Mouse (Mus musculus): Measurements from ENCODE around the gene Gm14569. TPM values are rescaled to one million over a fixed set of nuclear protein-coding genes. Genes with fewer than 3 reads are reported as not detected.

The Gm14569 gene
- polyA plus RNA-seq, 1 experiment from 2014 or later, result not detected

GRCm38 (mm10) chrX:36487996-36488395 lies 3.6 kb downstream of the Gm14569 start:
- DNase-seq (ENCODE audit: low spot score), result no peak
- 37% methylated on average over 7 of the region's 7 CpGs for WGBS
- Histone ChIP-seq H3K27ac (ENCODE audit: low read depth, low read length) (no peak overlapping the region), H3K9ac (ENCODE audit: low read depth, low read length) (no peak overlapping the region), H3K9me3 (ENCODE audit: control insufficient read depth, low read length) (no peaks in the 10 kb centered on the region), H3K4me3 (ENCODE audit: low read depth, low read length) (no peak overlapping the region), H3K27me3 (replicated peaks; ENCODE audit: control insufficient read depth, insufficient read depth, low read length) (no peaks in the 10 kb centered on the region), H3K4me1 (replicated peaks; ENCODE audit: control insufficient read depth, insufficient read depth, low read length) (no peaks in the 10 kb centered on the region), H3K4me2 (no peak overlapping the region), H3K36me3 (ENCODE audit: control insufficient read depth, insufficient read depth, low read length) (no peaks in the 10 kb centered on the region)
- no peak for ATAC-seq (replicated peaks; ENCODE audit: low FRiP score)

- 49% methylated on average over 3 of the region's 3 CpGs for WGBS
- H3K4me3 ChIP-seq (ENCODE audit: low read depth, low read length), result no peak overlapping the region
- no peak for DNase-seq (ENCODE audit: low spot score)
- no peak for ATAC-seq (replicated peaks; ENCODE audit: low FRiP score)
- no peaks in the 10 kb centered on the region for H3K9me3 ChIP-seq (ENCODE audit: control insufficient read depth, low read length)
- H3K4me1 ChIP-seq (replicated peaks; ENCODE audit: control insufficient read depth, insufficient read depth, low read length), result no peaks in the 10 kb centered on the region
- no peaks in the 10 kb centered on the region for H3K36me3 ChIP-seq (ENCODE audit: control insufficient read depth, insufficient read depth, low read length)
- H3K27ac ChIP-seq (ENCODE audit: low read depth, low read length), result no peak overlapping the region
- no peaks in the 10 kb centered on the region for H3K27me3 ChIP-seq (replicated peaks; ENCODE audit: control insufficient read depth, insufficient read depth, low read length)
- no peak overlapping the region for H3K9ac ChIP-seq (ENCODE audit: low read depth, low read length)
- no peak overlapping the region for H3K4me2 ChIP-seq
These were observed 16.8 kb downstream of the Gm14569 start for GRCm38 (mm10) chrX:36474873-36475272.

- DNase-seq (ENCODE audit: low spot score) (no peak), ATAC-seq (replicated peaks; ENCODE audit: low FRiP score) (no peak)
- Histone ChIP-seq H3K9me3 (ENCODE audit: control insufficient read depth, low read length) (no peaks in the 10 kb centered on the region), H3K4me2 (no peak overlapping the region), H3K27ac (ENCODE audit: low read depth, low read length) (no peak overlapping the region), H3K4me3 (ENCODE audit: low read depth, low read length) (no peak overlapping the region), H3K4me1 (replicated peaks; ENCODE audit: control insufficient read depth, insufficient read depth, low read length) (no peaks in the 10 kb centered on the region), H3K27me3 (replicated peaks; ENCODE audit: control insufficient read depth, insufficient read depth, low read length) (no peaks in the 10 kb centered on the region), H3K9ac (ENCODE audit: low read depth, low read length) (no peak overlapping the region), H3K36me3 (ENCODE audit: control insufficient read depth, insufficient read depth, low read length) (no peaks in the 10 kb centered on the region)
- WGBS, result 40% methylated on average over 6 of the region's 6 CpGs
These were observed 17.4 kb downstream of the Gm14569 start for GRCm38 (mm10) chrX:36474103-36474751.

- Histone ChIP-seq H3K27me3 (replicated peaks; ENCODE audit: control insufficient read depth, insufficient read depth, low read length) (no peaks in the 10 kb centered on the region), H3K9ac (ENCODE audit: low read depth, low read length) (no peak overlapping the region), H3K9me3 (ENCODE audit: control insufficient read depth, low read length) (no peaks in the 10 kb centered on the region), H3K36me3 (ENCODE audit: control insufficient read depth, insufficient read depth, low read length) (no peaks in the 10 kb centered on the region), H3K4me1 (replicated peaks; ENCODE audit: control insufficient read depth, insufficient read depth, low read length) (no peaks in the 10 kb centered on the region), H3K27ac (ENCODE audit: low read depth, low read length) (no peak overlapping the region), H3K4me3 (ENCODE audit: low read depth, low read length) (no peak overlapping the region), H3K4me2 (no peak overlapping the region)
- DNase-seq (ENCODE audit: low spot score) (no peak), ATAC-seq (replicated peaks; ENCODE audit: low FRiP score) (no peak)
- WGBS, result 33% methylated on average over 1 of the region's 1 CpGs
These were observed 35.6 kb downstream of the Gm14569 start for GRCm38 (mm10) chrX:36456031-36456430.

- no peaks in the 10 kb centered on the region for H3K4me1 ChIP-seq (replicated peaks; ENCODE audit: control insufficient read depth, insufficient read depth, low read length)
- no peak for ATAC-seq (replicated peaks; ENCODE audit: low FRiP score)
- 49% methylated on average over 1 of the region's 1 CpGs for WGBS
These were observed 53.7 kb downstream of the Gm14569 start for GRCm38 (mm10) chrX:36437932-36438331.

GRCm38 (mm10) chrX:36434993-36435392 lies 56.6 kb downstream of the Gm14569 start:
- WGBS, result 45% methylated on average over 6 of the region's 6 CpGs
- H3K27me3 ChIP-seq (replicated peaks; ENCODE audit: control insufficient read depth, insufficient read depth, low read length), result no peaks in the 10 kb centered on the region
- no peak overlapping the region for H3K27ac ChIP-seq (ENCODE audit: low read depth, low read length)
- no peak overlapping the region for H3K4me2 ChIP-seq
- no peaks in the 10 kb centered on the region for H3K9me3 ChIP-seq (ENCODE audit: control insufficient read depth, low read length)
- no peak for ATAC-seq (replicated peaks; ENCODE audit: low FRiP score)
- H3K9ac ChIP-seq (ENCODE audit: low read depth, low read length), result no peak overlapping the region
- no peaks in the 10 kb centered on the region for H3K4me1 ChIP-seq (replicated peaks; ENCODE audit: control insufficient read depth, insufficient read depth, low read length)
- H3K36me3 ChIP-seq (ENCODE audit: control insufficient read depth, insufficient read depth, low read length), result no peaks in the 10 kb centered on the region
- DNase-seq (ENCODE audit: low spot score), result no peak
- H3K4me3 ChIP-seq (ENCODE audit: low read depth, low read length), result no peak overlapping the region

More at GRCm38 (mm10) chrX:36437932-36438331, 53.7 kb downstream of the Gm14569 start:
- DNase-seq (ENCODE audit: low spot score), result no peak
- no peak overlapping the region for H3K4me3 ChIP-seq (ENCODE audit: low read depth, low read length)
- H3K27me3 ChIP-seq (replicated peaks; ENCODE audit: control insufficient read depth, insufficient read depth, low read length), result no peaks in the 10 kb centered on the region
- H3K27ac ChIP-seq (ENCODE audit: low read depth, low read length), result no peak overlapping the region
- no peak overlapping the region for H3K9ac ChIP-seq (ENCODE audit: low read depth, low read length)
- H3K36me3 ChIP-seq (ENCODE audit: control insufficient read depth, insufficient read depth, low read length), result no peaks in the 10 kb centered on the region
- H3K4me2 ChIP-seq, result no peak overlapping the region
- H3K9me3 ChIP-seq (ENCODE audit: control insufficient read depth, low read length), result no peaks in the 10 kb centered on the region

GRCm38 (mm10) chrX:36419153-36419552 lies 72.5 kb downstream of the Gm14569 start:
- Histone ChIP-seq H3K4me2 (no peak overlapping the region), H3K27me3 (replicated peaks; ENCODE audit: control insufficient read depth, insufficient read depth, low read length) (no peaks in the 10 kb centered on the region), H3K4me3 (ENCODE audit: low read depth, low read length) (no peak overlapping the region), H3K9ac (ENCODE audit: low read depth, low read length) (no peak overlapping the region), H3K4me1 (replicated peaks; ENCODE audit: control insufficient read depth, insufficient read depth, low read length) (no peaks in the 10 kb centered on the region), H3K36me3 (ENCODE audit: control insufficient read depth, insufficient read depth, low read length) (no peaks in the 10 kb centered on the region), H3K27ac (ENCODE audit: low read depth, low read length) (no peak overlapping the region), H3K9me3 (ENCODE audit: control insufficient read depth, low read length) (no peaks in the 10 kb centered on the region)
- 75% methylated on average over 3 of the region's 3 CpGs for WGBS
- no peak for DNase-seq (ENCODE audit: low spot score)
- ATAC-seq (replicated peaks; ENCODE audit: low FRiP score), result no peak

GRCm38 (mm10) chrX:36402316-36402715 lies 89.3 kb downstream of the Gm14569 start:
- H3K4me1 ChIP-seq (replicated peaks; ENCODE audit: control insufficient read depth, insufficient read depth, low read length), result no peaks in the 10 kb centered on the region
- H3K4me3 ChIP-seq (ENCODE audit: low read depth, low read length), result no peak overlapping the region
- no peak overlapping the region for H3K4me2 ChIP-seq
- 52% methylated on average over 6 of the region's 6 CpGs for WGBS
- H3K27ac ChIP-seq (ENCODE audit: low read depth, low read length), result no peak overlapping the region
- H3K36me3 ChIP-seq (ENCODE audit: control insufficient read depth, insufficient read depth, low read length), result no peaks in the 10 kb centered on the region
- H3K27me3 ChIP-seq (replicated peaks; ENCODE audit: control insufficient read depth, insufficient read depth, low read length), result no peaks in the 10 kb centered on the region
- DNase-seq (ENCODE audit: low spot score) (no peak), ATAC-seq (replicated peaks; ENCODE audit: low FRiP score) (no peak)
- no peaks in the 10 kb centered on the region for H3K9me3 ChIP-seq (ENCODE audit: control insufficient read depth, low read length)
- H3K9ac ChIP-seq (ENCODE audit: low read depth, low read length), result no peak overlapping the region

GRCm38 (mm10) chrX:36400980-36401379 lies 90.7 kb downstream of the Gm14569 start, which contains the start of gene Gm6268:
Gm6268 (plus strand) TSS chrX:36401280.
- no peak within 1 kb of the TSS for H3K9ac ChIP-seq (ENCODE audit: low read depth, low read length)
- no peak for DNase-seq (ENCODE audit: low spot score)
- H3K4me3 ChIP-seq (ENCODE audit: low read depth, low read length), result no peak within 1 kb of the TSS
- no peaks in the 10 kb centered on the region for H3K27me3 ChIP-seq (replicated peaks; ENCODE audit: control insufficient read depth, insufficient read depth, low read length)
- no peak within 1 kb of the TSS for H3K4me2 ChIP-seq
- H3K9me3 ChIP-seq (ENCODE audit: control insufficient read depth, low read length), result no peaks in the 10 kb centered on the region
- ATAC-seq (replicated peaks; ENCODE audit: low FRiP score), result no peak
- no peaks in the 10 kb centered on the region for H3K4me1 ChIP-seq (replicated peaks; ENCODE audit: control insufficient read depth, insufficient read depth, low read length)
- H3K36me3 ChIP-seq (ENCODE audit: control insufficient read depth, insufficient read depth, low read length), result no peaks in the 10 kb centered on the region
- H3K27ac ChIP-seq (ENCODE audit: low read depth, low read length), result no peak within 1 kb of the TSS
- 86% methylated on average over 13 of the region's 13 CpGs for WGBS
